Mouse (Mus musculus) megakaryocyte, adult 5-6 weeks (primary cell): Measurements from ENCODE around the gene Actb. TPM values are rescaled to one million over a fixed set of nuclear protein-coding genes. Genes with fewer than 3 reads are reported as not detected.

Experiments
- ATAC-seq: 2 replicates; pipeline ENCODE4 v1.8.0; 2016; ENCODE audit warnings: mild to moderate bottlenecking, inconsistent platforms; ENCODE audit not compliant: poor library complexity, severe bottlenecking
- total RNA-seq, 2 experiments: library from RNA; stranded (forward) in 1 of 2; stranded (reverse) in 1 of 2; fragments of 153-499, 151-499 nt in 1 of 2; fragments of 221-1000, 200-1000 nt in 1 of 2; gene quantifications; 2 replicates each; pipeline versions ENCODE4 v1.2.3 to v1.2.4; 2015 to 2017

Actb gene
- total RNA-seq, 2 experiments from 2014 or later, result 7,091 to 15,428 TPM

GRCm38 (mm10) chr5:142923781-142924180 lies 17.2 kb upstream of the Actb start:
- no peak for ATAC-seq

- ATAC-seq, result no peak
Observed at GRCm38 (mm10) chr5:142922251-142922650, 15.7 kb upstream of the Actb start.

DNA sequence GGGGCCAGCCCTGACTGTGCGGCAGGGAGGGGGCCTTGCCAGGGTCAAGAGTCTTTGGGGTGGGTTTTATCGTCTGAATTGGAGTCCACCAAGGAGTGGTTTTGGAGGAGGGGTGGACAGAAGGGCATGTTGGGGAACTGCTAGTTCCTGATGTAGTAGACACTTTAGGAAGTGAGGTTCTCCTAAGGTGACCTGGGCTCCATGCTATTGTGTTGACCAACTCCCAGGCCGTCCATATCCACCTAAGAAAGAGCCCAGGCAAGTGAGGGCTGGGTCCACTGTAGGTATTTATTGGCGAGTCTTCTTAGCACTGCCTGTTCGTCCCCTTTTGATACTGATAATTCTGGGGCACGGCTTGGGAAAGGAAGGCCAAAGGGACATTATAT lies 14.5 kb upstream of the Actb start:
- peak; percentile 69 for ATAC-seq

DNA sequence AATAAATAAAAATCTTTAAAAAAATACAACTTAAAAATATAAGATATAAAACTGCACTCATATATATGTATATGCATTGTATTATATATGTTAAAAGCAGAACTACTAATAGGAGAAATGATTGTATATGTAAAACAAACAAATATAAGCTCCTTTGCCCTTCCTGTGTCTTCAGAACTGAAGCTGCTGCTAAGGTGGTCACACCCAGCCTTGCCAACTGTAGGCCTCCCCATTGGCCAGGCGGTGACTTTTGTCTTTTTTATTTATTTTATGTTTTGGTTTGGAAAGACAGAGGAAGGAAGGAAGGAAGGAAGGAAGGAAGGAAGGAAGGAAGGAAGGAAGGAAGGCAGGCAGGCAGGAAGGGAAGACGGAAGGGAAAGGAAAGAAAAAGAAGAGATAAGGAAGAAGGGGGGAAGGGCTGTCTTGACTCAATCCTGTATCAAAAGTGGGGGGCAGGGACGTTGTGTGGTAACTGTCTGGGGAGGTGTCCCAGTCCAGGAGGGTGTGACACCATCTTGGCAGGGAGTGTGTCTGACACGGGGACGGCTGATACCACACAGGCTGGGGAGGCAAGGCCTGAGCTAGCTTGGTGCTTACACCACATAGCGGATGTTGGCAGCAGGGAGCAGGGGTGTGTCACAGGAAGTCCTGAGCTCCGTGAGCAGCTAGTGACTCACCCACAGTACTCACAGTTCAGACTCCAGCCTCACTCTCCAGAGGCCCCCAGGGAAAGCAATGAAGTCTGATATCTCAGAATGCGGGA lies 13.9 kb upstream of the Actb start:
- peak; percentile 98 for ATAC-seq

DNA sequence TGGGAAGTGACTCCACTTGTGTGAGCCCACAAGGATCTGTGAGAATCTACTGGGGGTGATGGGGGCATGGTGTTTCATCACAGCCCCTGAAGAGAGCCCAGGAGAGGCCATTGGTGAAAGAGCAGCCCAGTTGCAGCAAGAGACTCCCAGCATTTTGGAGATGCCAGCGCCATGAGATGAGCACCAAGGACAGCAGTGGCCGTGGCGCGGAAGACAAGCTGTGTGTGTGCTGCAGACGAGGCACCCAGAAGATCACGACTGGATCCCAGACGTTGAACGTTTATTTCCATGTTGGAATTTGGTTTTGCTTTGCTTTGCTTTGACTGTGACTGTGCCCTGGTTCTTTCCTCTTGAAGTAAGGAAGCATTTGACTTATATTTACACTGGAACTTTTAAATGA lies 10.8 kb upstream of the Actb start:
- no peak for ATAC-seq

DNA sequence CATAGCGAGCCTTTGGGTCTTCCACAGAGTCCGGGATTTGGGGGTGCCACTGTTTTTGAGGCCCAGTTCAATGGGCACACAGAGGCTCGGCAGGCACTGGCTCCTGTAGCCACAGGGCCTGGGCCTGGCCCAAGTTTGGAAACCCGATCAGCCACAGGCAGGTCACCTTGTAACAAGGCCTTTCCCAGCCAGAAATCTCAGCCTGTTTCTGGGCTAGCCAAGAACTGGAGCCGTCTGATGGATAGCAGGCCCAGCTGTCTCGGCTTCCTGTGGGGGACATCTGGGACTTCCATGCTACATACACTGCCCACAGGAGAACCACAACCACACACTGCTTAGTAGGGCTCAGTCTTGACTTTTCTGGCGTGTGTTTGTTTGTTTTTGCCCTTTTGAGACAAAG lies 10.0 kb upstream of the Actb start:
- ATAC-seq, result no peak

GRCm38 (mm10) chr5:142915231-142915630 lies 8.7 kb upstream of the Actb start:
- ATAC-seq, result no peak

DNA sequence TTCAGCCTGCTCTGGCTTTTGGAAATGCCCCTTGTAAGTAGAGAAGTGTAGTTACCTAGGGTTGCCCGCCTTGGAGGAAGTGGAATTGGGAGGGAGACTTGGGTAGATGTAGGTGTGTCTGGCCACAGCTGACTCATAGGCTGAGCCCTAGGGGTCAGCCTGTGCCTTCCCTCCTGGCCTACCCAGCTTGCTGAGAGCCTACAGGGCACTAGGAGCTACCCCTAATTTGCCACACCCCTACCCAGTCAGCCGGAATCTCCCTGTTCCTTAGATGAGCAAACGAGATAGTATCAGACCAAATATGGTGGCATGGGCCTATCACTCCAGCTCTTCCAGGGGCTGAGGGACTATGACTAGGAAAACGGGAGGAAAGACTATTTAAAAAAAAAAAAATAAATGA lies 6.2 kb upstream of the Actb start:
- peak; percentile 64 for ATAC-seq

- no peak for ATAC-seq
Observed at GRCm38 (mm10) chr5:142912320-142912719, 5.8 kb upstream of the Actb start.

- no peak for ATAC-seq
Observed at GRCm38 (mm10) chr5:142911629-142912028, 5.1 kb upstream of the Actb start.

- ATAC-seq, result peak; percentile 7; the same call in 1 of the 2 replicates
Observed at GRCm38 (mm10) chr5:142909576-142910278, 3.2 kb upstream of the Actb start.

GRCm38 (mm10) chr5:142908941-142909575 lies 2.5 kb upstream of the Actb start:
- ATAC-seq, result peak; percentile 17

DNA sequence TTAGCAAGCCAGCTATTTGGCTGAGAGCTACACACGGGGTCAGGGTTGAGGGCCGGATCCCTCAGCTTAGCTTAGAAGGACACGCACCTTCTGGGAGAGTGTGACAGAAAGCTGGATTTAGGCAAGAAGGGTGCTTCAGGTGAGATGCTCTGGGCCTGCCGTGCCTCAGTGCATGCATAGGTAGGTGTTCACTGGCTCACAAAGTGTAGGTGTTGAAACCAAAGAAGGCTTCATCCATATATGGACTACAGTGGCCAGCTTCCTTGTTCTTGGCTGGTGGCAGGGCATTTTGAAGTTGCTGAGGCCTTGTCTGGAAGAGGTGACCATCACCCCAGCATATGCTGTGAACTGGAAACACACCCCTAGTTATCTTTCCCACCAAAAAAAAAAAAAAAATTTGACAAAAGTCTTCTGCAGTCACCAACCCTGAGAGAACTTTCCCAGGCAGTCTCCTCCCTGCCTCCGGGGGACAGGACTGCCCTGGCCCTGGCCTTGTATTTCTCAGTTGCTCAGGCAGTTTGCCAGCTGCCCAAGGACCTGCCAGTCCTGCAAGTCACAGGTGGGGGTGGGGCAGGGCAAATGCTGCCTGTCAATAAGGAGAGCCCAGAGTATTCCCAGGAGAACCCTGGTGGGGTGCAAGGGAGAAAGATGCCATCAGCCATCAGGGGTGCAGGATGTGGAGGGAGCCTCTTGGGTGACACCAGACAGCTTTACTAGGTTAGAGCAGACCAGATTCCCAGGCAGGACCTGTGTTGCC lies 1.4 kb upstream of the Actb start:
- no peak for ATAC-seq

GRCm38 (mm10) chr5:142907048-142907802 lies 671 bp upstream of the Actb start:
- ATAC-seq, result no peak

DNA sequence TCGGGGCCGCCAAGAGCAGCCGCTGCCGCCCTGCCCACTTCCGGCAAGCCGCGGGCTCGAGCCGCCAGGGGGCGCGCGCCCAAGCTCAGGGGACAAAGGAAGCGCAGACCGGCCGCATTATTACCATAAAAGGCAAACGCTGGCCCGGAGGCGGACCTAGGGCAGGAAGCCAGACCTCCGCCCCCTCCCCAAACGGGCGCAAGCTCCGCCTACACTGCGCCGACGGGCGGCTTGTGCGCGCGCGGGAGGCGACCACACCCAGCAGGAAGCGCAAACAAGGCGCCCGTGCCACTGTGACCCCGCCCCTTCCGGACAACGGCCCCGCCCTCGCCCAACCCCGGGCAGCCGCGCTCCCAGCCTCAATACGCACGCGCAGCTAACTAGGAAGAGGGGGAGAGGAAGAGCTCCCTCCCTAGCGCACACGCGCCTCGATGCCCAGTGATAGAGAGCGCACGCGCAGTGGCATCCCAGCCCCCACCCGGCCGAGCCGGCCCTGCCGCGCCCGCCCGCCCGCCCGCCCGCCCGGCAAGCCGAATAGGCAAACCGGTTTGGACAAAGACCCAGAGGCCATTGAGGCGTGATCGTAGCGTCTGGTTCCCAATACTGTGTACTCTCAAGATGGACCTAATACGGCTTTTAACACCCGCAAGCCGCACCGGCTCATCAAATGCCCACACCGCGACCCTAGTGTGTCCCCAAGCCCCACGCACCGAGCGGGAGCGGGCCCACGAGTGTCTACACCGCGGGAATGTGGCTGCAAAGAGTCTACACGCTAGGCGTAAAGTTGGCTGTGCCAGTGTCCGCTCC lies 626 bp downstream of the Actb start:
- ATAC-seq, result peak; percentile 37

DNA sequence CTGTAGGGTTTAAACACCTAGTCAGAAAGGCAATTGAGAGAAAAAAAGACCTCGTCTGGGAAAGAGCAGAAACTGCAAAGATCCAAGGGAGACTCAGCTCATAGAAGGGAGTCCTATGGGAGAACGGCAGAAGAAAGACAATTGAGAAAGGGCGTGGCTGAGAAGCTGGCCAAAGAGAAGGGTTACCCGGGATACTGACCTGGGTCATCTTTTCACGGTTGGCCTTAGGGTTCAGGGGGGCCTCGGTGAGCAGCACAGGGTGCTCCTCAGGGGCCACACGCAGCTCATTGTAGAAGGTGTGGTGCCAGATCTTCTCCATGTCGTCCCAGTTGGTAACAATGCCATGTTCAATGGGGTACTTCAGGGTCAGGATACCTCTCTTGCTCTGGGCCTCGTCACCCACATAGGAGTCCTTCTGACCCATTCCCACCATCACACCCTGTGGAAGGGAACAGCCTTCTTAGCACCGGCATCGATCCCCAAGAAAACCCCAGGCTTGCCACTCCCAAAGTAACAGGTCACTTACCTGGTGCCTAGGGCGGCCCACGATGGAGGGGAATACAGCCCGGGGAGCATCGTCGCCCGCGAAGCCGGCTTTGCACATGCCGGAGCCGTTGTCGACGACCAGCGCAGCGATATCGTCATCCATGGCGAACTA lies 1.4 kb downstream of the Actb start:
- ATAC-seq, result no peak

DNA sequence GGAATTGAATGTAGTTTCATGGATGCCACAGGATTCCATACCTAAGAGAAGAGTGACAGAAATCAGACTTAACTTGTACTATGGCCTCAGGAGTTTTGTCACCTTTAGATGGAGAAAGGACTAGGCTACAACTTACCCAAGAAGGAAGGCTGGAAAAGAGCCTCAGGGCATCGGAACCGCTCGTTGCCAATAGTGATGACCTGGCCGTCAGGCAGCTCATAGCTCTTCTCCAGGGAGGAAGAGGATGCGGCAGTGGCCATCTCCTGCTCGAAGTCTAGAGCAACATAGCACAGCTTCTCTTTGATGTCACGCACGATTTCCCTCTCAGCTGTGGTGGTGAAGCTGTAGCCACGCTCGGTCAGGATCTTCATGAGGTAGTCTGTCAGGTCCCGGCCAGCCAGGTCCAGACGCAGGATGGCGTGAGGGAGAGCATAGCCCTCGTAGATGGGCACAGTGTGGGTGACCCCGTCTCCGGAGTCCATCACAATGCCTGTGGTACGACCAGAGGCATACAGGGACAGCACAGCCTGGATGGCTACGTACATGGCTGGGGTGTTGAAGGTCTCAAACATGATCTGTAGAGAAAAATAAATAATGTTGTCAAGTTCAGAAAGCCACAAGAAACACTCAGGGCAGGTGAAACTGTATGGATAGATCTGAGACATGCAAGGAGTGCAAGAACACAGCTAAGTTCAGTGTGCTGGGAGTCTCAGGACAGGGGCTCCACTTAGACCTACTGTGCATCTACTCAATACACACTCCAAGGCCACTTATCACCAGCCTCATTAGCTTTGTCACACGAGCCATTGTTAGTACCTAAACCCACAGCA lies 2.1 kb downstream of the Actb start:
- no peak for ATAC-seq
